Mouse (Mus musculus) CH12.LX (cell line): ENCODE measurements around the gene Btbd35f29.
"Not testable (repeated sequence)": the region's sequence is repeated elsewhere in the genome, so short reads cannot be mapped to it uniquely, and the experiment has no call there.

ENCODE experiments used
- CHD1 ChIP-seq: IDR thresholded peaks from 2 replicates; pipeline ENCODE4 v1.6.1; 2012; ENCODE audit warnings: low read depth, low read length, improper control_type of control experiment, inconsistent platforms
- CTCF ChIP-seq, 2 experiments: IDR thresholded peaks in 1 of 2; conservative IDR thresholded peaks in 1 of 2; 2 replicates each; pipeline ENCODE4 v1.5.1; 2011 to 2012; ENCODE audit warnings: low read depth in 2 of 2, low read length in 2 of 2, improper control_type of control experiment in 1 of 2, inconsistent platforms in 1 of 2, mild to moderate bottlenecking in 1 of 2, moderate library complexity in 1 of 2
- E2F4 ChIP-seq: IDR thresholded peaks from 2 replicates; pipeline ENCODE4 v1.6.1; 2011; ENCODE audit warnings: low read depth, low read length, improper control_type of control experiment; ENCODE audit not compliant: insufficient replicate concordance
- ETS1 ChIP-seq: conservative IDR thresholded peaks from 2 replicates; pipeline ENCODE4 v1.6.1; 2012; ENCODE audit warnings: low read depth, mild to moderate bottlenecking, inconsistent platforms, low read length, improper control_type of control experiment, moderate library complexity
- JUND ChIP-seq: conservative IDR thresholded peaks from 2 replicates; pipeline ENCODE4 v1.6.1; 2011; ENCODE audit warnings: low read depth, low read length, improper control_type of control experiment
- POLR2A ChIP-seq: IDR thresholded peaks from 2 replicates; pipeline ENCODE4 v1.6.1; 2011; ENCODE audit warnings: low read depth, mild to moderate bottlenecking, improper control_type of control experiment, low read length
- POLR2AphosphoS2 ChIP-seq: IDR thresholded peaks from 2 replicates; pipeline ENCODE4 v1.6.1; 2011; ENCODE audit warnings: low read depth, low read length, improper control_type of control experiment
- RAD21 ChIP-seq: IDR thresholded peaks from 2 replicates; pipeline ENCODE4 v1.6.1; 2011; ENCODE audit warnings: low read depth, mild to moderate bottlenecking, low read length, improper control_type of control experiment, moderate library complexity
- RCOR1 ChIP-seq: conservative IDR thresholded peaks from 2 replicates; pipeline ENCODE4 v1.6.1; 2012; ENCODE audit warnings: low read depth, mild to moderate bottlenecking, inconsistent platforms, low read length, improper control_type of control experiment
- TCF12 ChIP-seq: IDR thresholded peaks from 2 replicates; pipeline ENCODE4 v1.6.1; 2014; ENCODE audit warnings: low read depth, mild to moderate bottlenecking, inconsistent platforms, low read length, improper control_type of control experiment
- UBTF ChIP-seq: IDR thresholded peaks from 2 replicates; pipeline ENCODE4 v1.6.1; 2012; ENCODE audit warnings: low read depth, mild to moderate bottlenecking, inconsistent platforms, low read length, improper control_type of control experiment, moderate library complexity

DNA sequence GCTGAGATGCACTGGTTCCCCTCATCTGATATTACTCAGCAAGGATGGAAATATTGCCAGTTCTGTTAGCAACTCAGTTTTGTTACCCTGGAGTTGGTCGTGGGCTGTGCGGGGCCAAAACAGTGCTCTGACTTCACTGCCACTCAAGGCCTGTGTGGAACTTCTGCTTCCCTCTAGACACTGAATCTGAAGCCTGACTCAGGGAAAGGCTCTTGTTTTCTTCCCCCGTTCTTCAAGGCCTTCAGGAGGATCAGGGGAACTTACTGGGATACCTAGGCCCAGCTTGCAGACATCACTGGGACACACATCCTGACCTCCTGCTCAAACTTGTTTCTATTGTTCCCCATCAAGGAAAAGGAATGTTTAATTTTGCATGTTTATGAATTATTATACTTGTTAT, 45.2 kb downstream of the Btbd35f29 start:
- not testable (repeated sequence) for TF ChIP-seq RCOR1; UBTF; POLR2A; RAD21; TCF12; CHD1; POLR2AphosphoS2; JUND; ETS1; CTCF (conservative IDR thresholded peaks at IDR 0.05 in 1 of 2, IDR thresholded peaks at IDR 0.05 in 1 of 2; ENCODE audit: low read depth in 2 of 2, low read length in 2 of 2); E2F4
